Mouse (Mus musculus): ENCODE data around the gene Ctsl.

Ctsl gene

DNA sequence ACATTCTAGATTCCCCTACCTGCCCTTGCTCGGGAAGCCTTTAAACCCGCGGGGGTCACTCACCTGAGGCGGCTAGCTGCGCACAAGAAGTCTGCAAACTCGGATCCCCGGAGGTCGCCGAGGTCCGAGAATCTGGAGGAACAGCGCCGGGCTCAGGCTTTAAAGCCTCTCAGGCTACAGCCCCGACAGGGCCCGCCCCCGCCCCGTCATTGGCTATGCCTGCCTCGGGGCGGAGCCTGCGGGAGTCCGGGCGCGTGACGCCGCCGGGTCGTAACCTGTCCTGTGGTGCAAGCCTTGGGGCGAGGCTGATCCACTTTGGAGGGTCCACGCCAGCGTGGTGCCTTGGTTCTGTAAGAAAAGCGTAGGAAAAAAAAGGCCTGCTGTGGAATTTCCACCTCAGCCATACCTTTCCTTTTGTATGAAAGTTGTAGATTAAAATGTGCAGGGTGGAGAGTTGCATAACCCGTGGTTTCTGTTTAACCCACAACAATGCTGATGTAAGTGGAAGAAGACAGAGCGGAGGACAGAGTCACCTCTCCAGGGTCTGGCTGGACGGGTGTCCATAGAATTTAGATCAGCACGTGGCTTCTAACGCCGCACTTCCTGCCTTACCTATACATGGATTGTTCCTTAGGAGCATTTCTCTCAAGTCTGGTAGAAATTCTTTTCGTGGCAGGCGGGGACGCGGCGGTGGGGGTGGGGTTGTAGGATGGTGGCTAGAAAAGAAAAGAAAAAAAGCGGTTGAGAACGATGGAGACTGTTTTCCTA, at the start of gene Ctsl:
TSS of gene Ctsl (minus strand) at position 718 of the 768 bp plus-strand sequence.
- DNase-seq = peak; percentile 95 to 96

- peak; percentile 55 to 56 for DNase-seq
Measured at GRCm38 (mm10) chr13:64416955-64417601, 46.4 kb upstream of the Ctsl start.

DNA sequence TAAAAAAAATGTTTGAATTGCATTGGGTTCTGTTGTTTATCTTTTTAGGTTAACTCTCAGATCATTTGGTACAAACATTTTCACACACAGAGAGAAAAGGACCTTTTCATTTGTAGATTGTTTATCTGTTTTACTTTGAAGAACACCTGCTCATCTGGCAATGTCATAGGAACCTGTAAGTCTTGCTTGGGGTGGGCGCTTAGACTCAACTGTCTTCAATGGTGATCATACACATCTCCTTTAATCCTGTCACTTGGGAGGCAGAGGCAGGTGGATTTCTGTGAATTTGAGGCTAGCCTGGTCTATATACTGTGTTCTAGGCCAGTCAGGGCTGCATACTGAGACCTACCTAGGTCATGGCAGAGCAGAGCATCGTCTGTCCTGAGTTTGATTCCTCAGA, 45.0 kb upstream of the Ctsl start:
- no peak for DNase-seq

GRCm38 (mm10) chr13:64412752-64413257, 42.1 kb upstream of the Ctsl start:
- DNase-seq = no peak

- no peak for DNase-seq
Measured at GRCm38 (mm10) chr13:64411282-64411681, 40.6 kb upstream of the Ctsl start.

GRCm38 (mm10) chr13:64410604-64411003, 39.9 kb upstream of the Ctsl start:
- DNase-seq = no peak

DNA sequence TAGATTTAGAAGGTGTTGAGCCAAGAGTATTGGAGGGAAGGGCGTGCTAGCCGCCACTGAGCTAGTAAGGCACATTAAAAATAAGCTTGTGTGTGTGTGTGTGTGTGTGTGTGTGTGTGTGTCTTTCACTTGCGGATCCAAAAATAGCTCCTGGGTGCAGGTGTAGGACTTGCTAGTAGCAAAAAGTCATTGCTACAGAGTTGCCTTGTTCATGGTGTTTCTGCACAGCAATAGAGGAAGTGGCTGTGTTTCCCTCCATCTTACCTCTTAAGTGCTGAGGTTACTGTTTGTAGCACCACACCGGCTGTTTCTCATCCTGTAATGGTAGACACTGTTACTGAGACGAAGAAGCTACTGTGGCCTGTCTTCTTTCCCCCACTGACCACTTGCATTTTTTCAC, 37.3 kb upstream of the Ctsl start:
- DNase-seq = no peak

DNA sequence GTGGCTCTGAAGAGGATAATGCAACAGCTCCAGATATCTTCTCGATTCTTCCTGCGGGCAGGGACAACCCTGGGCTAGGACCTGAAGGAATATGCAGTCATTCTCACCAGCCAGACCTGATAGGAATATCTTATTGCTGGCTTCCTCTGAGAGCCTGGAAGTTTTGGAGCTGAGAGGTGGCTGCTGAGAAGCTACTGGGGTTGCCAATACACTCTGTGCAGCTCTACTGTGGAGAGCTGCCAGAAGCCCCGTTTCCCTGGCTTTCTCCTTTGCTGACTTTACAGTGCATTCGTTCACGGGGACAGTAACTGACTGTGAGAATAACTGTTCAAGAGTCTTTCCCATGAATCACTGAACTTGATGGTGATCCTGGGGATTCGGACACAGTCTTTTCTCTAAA, 34.9 kb upstream of the Ctsl start:
- peak in 1 of 2 experiments; percentile 8 for DNase-seq

DNA sequence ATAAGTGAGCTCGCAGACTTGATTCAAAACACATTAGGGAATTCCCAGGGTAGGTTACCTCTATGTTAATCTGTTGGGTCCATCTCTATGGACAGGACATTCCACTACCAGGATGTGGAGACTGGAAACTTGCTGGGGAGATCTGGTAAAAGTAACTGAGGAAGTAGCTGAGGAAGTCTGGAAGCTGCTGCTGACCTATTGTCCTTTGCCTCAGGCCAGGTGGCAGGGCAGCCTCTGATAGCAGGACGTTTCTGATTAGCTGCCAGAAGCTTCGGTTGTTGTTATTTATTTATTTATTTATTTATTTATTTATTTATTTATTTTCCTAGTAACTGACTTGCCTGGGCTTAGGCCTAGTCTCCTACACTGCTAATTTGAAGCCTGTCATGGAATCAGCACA, 32.8 kb upstream of the Ctsl start:
- DNase-seq = no peak

DNA sequence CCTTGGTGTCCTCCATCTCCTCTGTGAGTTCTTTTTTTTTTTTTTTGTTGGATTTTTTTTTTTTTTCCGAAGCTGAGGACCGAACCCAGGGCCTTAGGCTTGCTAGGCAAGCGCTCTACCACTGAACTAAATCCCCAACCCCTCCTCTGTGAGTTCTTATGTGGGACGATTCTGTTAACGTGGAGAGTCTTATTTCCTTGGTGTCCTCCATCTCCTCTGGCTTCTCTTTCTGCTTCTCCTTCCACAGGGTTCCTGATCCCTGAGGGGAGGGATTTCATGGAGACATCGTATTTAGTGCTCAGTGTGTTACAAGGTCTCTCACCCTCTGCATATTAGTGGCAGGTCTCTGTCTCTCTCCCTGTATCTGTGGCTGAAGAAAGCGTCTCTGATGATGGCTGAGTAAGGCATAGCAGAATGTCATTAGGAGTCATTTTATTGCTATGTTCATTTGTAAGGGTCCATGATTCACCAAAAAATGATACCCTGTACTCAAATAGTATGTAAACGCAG, 32.3 kb upstream of the Ctsl start:
- DNase-seq = no peak

- DNase-seq = no peak
Measured at GRCm38 (mm10) chr13:64402504-64402949, 31.8 kb upstream of the Ctsl start.

DNA sequence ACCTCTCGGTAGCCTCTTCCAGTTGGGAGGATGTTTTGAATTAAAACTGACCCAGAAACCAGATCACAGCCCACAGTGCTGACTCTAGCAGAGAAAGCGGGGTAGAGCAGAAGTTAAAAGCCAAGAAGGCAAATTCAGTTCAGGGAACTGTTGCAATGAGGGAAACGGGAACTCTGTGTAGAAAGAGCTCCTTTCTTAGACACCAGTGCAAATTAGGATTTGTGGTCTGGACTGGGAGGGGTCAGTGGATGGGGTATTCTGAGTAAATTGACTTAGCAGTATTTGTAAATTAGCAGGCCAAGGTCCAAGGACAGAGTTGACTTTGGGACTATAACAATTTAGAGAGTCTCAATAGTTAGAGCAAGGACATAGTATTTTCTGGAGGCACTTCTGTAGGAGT, 31.3 kb upstream of the Ctsl start:
- DNase-seq = peak in 1 of 2 experiments; percentile 5

DNA sequence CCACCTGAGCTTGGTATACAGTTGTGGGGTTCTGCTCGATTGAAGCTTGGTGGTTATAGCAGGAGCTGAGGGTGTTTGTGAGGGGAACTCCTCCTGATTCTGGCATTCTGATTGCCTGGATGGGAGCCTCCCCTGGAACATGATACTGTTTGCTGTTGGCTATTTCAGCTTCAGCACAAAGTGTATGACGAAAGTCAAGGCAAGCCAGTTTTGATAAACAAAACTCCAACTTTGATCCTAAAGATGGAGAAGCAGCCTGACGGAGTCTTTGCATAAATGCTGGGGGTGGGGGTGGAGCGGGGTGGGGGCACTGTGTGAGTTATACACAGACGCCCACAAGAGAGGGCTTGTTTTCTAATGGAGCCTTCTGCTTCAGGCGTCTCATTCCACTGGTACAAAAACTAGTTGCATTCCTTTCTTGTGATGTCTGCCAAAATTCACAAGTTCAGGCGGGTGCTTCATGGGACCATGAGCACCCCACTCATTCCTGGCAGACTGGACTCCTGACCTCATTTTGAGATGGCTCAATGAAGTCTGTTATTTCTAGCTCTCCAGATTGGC, 30.2 kb upstream of the Ctsl start:
- DNase-seq = peak; percentile 71 to 83

GRCm38 (mm10) chr13:64399906-64400305, 29.2 kb upstream of the Ctsl start:
- no peak for DNase-seq

DNA sequence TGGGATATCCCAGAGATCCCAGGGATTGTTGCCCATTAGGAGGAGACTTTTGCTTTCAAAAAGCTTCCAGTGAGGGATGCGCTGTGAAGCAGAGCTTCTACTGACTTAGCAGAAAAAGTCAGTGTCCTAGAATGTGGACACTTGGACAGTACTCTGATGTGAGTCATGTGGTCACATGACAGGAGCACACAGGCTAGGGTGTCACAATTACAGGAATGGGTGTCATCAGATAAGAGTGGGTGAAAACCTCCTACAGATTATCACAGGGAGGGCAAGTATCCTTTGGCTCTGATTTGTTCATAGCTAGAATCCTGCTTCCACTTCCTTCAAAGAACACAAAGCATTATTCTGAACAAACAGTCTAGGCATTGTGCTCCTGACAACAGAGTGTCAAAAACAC, 27.4 kb upstream of the Ctsl start:
- no peak for DNase-seq

GRCm38 (mm10) chr13:64396979-64397378, 26.3 kb upstream of the Ctsl start:
- DNase-seq = peak in 1 of 2 experiments; percentile 23

DNA sequence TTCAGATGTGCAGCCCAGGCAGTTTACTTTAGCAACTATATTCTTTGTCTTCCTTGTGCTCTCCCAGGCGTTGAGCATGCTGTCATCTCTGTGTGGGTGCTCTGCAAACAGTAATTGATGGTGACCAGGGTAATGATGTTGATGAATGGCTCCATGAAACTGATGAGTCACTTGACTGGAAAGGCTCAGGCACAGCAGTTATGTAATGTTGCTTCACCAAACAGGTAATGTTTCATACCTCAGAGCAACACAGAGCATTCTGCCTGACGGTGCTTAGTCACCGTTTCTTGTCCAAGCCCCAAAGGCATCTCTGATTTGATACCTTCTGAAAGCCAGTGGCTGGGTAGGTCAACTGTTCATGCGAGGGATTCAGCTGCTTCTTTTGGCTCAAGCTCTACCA, 17.7 kb upstream of the Ctsl start:
- no peak for DNase-seq

GRCm38 (mm10) chr13:64386048-64386447, 15.4 kb upstream of the Ctsl start:
- DNase-seq = peak; percentile 55 to 68

DNA sequence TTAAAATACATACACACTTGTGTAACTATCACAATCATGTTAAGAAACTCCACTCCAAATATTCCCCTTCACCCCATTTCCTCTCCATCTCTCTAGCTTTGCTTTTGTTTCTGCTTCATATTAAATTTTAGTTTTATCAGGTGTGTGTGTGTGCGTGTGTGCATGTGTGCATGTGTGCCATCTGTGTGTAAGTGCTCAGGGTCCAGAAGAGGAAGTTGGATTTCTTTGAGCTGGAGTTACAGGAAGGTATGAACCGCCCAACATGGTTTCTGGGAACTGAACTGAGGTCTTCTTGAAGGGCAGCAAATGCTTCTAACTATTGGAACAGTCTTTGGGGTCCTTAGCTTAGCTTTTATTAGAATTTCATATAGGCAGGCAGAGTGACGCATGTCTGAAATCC, 14.2 kb upstream of the Ctsl start:
- no peak for DNase-seq

- peak; percentile 70 to 80 for DNase-seq
Measured at GRCm38 (mm10) chr13:64380251-64380650, 9.6 kb upstream of the Ctsl start.

DNA sequence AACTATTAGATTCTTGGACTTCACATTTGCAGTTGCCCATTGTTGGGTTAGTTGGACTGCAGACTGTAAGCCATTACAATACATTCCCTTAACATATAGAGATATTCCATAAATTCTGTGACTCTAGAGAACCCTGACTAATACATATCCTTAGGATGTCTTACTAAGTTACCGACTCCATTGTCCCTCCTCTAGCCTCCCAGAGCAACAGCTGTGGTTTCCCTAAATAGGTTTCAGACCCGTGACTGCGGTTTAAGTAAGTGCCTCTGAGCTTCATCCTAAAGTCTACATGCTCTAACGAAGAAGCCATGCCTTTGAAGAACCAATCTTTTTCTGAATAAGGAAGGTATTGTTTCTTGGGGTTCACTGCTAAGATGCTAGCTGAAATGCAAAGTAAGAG, 7.9 kb upstream of the Ctsl start:
- no peak for DNase-seq

DNA sequence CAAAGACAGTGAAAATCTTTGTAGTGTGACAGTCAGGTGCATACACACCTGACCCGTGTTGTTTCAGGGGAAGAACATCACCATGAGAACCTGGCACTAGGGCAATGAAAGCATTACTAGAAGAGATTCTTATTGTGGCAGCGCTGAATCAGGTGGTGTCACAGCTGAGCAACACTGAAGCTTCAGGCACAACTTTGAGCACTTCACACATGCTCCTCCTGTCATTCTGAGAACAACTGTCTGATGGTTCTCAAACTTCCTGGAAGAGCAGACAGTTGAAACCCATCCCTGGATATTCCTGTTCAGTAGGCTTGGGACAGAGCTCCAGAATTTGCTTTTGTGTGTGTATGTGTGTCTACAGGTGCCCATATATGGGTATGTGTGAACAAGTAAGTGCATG, 5.8 kb upstream of the Ctsl start:
- DNase-seq = no peak

DNA sequence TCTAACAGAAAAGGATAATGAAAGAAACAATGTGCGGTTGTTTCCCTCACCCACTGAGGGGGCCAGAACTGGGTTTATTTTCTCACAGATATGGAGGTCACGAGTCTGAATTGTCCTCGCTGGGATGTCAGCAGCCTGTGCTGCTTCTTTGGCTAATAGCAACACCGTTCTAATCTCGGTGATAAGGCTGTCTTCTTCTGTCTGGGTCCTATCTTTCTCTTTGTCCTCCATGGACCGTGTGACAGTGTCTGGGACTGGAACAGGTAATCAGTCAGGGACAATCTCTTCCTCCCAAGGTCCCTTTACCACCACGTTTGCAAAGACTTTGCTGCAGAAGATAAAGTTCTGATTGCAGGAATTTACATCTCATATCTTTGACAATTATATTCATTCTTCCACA, 4.5 kb upstream of the Ctsl start:
- DNase-seq = no peak

DNA sequence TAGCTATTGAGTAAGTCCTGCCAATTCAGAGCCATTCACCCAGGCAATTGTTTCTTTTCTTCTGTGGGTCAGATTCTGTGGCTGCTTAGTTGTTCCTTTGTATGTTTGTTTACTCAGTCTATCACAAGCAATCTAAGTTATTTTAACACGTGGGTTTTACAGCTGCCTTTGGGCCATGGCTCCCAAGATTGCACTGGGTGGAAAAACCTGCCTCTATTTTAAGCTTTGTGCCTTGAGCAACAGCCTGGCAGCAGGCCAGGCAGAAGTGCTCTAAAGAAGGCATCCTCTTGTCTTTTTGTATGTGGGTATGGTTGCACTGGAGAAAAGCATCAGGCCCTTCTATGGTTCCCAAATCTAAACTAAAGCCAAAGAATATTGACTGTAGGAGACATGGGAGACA, 3.0 kb upstream of the Ctsl start:
- DNase-seq = peak; percentile 13 to 16

Data from kidney, adult 8-10 months (tissue).